Mouse (Mus musculus) gastrocnemius, adult 8-10 months (tissue): Measurements from ENCODE around the gene Abhd6. TPM values are rescaled to one million over a fixed set of nuclear protein-coding genes. Genes with fewer than 3 reads are reported as not detected.

ENCODE experiments used
- DNase-seq, 2 experiments: peaks; one replicate each; pipeline ENCODE4 v3.0.0; 2022; ENCODE audit warnings: low spot score in 2 of 2
- total RNA-seq, 4 experiments: library from RNA; stranded (reverse); gene quantifications; 2 replicates each; pipeline ENCODE4 v1.2.4; 2022

The Abhd6 gene
- total RNA-seq, 4 experiments from 2014 or later = 6.8 to 10.2 (median 8.3) TPM

GRCm38 (mm10) chr14:8059938-8060337 is 57.2 kb downstream of the Abhd6 start:
- DNase-seq = no peak

- no peak for DNase-seq
Observed at GRCm38 (mm10) chr14:8062076-8062475, 59.4 kb downstream of the Abhd6 start.

- DNase-seq = no peak
Observed at GRCm38 (mm10) chr14:8062537-8063301, 60.0 kb downstream of the Abhd6 start.

GRCm38 (mm10) chr14:8063835-8064785 is 61.4 kb downstream of the Abhd6 start:
- DNase-seq = no peak

- peak; percentile 89 to 91 for DNase-seq
Observed at GRCm38 (mm10) chr14:8080165-8080679, 77.5 kb downstream of the Abhd6 start, which contains the start of gene Rpp14. TSS of gene Rpp14 (plus strand) at chr14:8080367.

GRCm38 (mm10) chr14:8080718-8081117 is 78.0 kb downstream of the Abhd6 start:
- no peak for DNase-seq

- no peak for DNase-seq
Observed at GRCm38 (mm10) chr14:8082949-8083348, 80.2 kb downstream of the Abhd6 start.

GRCm38 (mm10) chr14:8089016-8089415 is 86.3 kb downstream of the Abhd6 start:
- no peak for DNase-seq

GRCm38 (mm10) chr14:8092573-8092972 is 89.9 kb downstream of the Abhd6 start:
- DNase-seq = no peak

GRCm38 (mm10) chr14:8093427-8093826 is 90.7 kb downstream of the Abhd6 start:
- DNase-seq = no peak

GRCm38 (mm10) chr14:8094931-8095561 is 92.3 kb downstream of the Abhd6 start:
- DNase-seq = no peak

GRCm38 (mm10) chr14:8095562-8095950 is 92.9 kb downstream of the Abhd6 start:
- DNase-seq = no peak

- peak; percentile 81 to 85 for DNase-seq
Observed at GRCm38 (mm10) chr14:8097978-8098686, 95.4 kb downstream of the Abhd6 start, which contains the start of gene Pxk. TSS of gene Pxk (plus strand) at chr14:8098211.

- no peak for DNase-seq
Observed at GRCm38 (mm10) chr14:8098687-8098995, 95.9 kb downstream of the Abhd6 start.

GRCm38 (mm10) chr14:8099561-8100021 is 96.9 kb downstream of the Abhd6 start:
- DNase-seq = no peak

GRCm38 (mm10) chr14:8101886-8102285 is 99.2 kb downstream of the Abhd6 start:
- DNase-seq = no peak

GRCm38 (mm10) chr14:8102676-8103075 is 100.0 kb downstream of the Abhd6 start:
- no peak for DNase-seq
